Mouse (Mus musculus): ENCODE results near the gene Tbc1d2. TPM values are rescaled to one million over a fixed set of nuclear protein-coding genes. Genes with fewer than 3 reads are reported as not detected.
"Not testable (repeated sequence)": the region's sequence is repeated elsewhere in the genome, so short reads cannot be mapped to it uniquely, and the experiment has no call there.

The Tbc1d2 gene
- polyA plus RNA-seq, 1 experiment from 2014 or later = 3.0 TPM

- not testable (repeated sequence) for H3K9me3 ChIP-seq (replicated peaks); ATAC-seq (replicated peaks; ENCODE audit: low FRiP score); H3K4me2 ChIP-seq; H3K27ac ChIP-seq; H3K9ac ChIP-seq; H3K27me3 ChIP-seq; H3K36me3 ChIP-seq; H3K4me1 ChIP-seq; H3K4me3 ChIP-seq (replicated peaks)
- 92% methylated on average over 10 of the region's 10 CpGs for WGBS
Observed at GRCm38 (mm10) chr4:46637250-46637649, 12.8 kb downstream of the Tbc1d2 start.

GRCm38 (mm10) chr4:46635702-46636430, 14.1 kb downstream of the Tbc1d2 start:
- Histone ChIP-seq H3K9me3 (replicated peaks) (no peaks in the 10 kb centered on the region), H3K4me1 (no peaks in the 10 kb centered on the region), H3K4me3 (replicated peaks) (no peak overlapping the region), H3K27ac (no peak overlapping the region), H3K4me2 (no peak overlapping the region), H3K27me3 (no peaks in the 10 kb centered on the region), H3K9ac (no peak overlapping the region), H3K36me3 (no peaks in the 10 kb centered on the region)
- WGBS = 81% methylated on average over 16 of the region's 16 CpGs
- no peak for ATAC-seq (replicated peaks; ENCODE audit: low FRiP score)

- no peaks in the 10 kb centered on the region for H3K9me3 ChIP-seq (replicated peaks)
- H3K4me2 ChIP-seq = no peak overlapping the region
- no peaks in the 10 kb centered on the region for H3K36me3 ChIP-seq
- no peak overlapping the region for H3K27ac ChIP-seq
- peaks cover 10% of the 10 kb centered on the region for H3K4me1 ChIP-seq
- H3K9ac ChIP-seq = no peak overlapping the region
- H3K27me3 ChIP-seq = no peaks in the 10 kb centered on the region
- 54% methylated on average over 6 of the region's 6 CpGs for WGBS
- no peak overlapping the region for H3K4me3 ChIP-seq (replicated peaks)
- ATAC-seq (replicated peaks; ENCODE audit: low FRiP score) = no peak
Observed at GRCm38 (mm10) chr4:46634881-46635280, 15.1 kb downstream of the Tbc1d2 start.

GRCm38 (mm10) chr4:46633565-46633964, 16.4 kb downstream of the Tbc1d2 start:
- not testable (repeated sequence) for H3K27me3 ChIP-seq; H3K9ac ChIP-seq; H3K4me2 ChIP-seq; H3K9me3 ChIP-seq (replicated peaks); H3K4me3 ChIP-seq (replicated peaks); H3K27ac ChIP-seq; H3K36me3 ChIP-seq; ATAC-seq (replicated peaks; ENCODE audit: low FRiP score)
- H3K4me1 ChIP-seq = peaks cover 23% of the 10 kb centered on the region
- 62% methylated on average over 6 of the region's 6 CpGs for WGBS

- Histone ChIP-seq H3K27ac (no peak overlapping the region), H3K4me3 (replicated peaks) (no peak overlapping the region), H3K4me1 (peaks cover 32% of the 10 kb centered on the region), H3K27me3 (no peaks in the 10 kb centered on the region), H3K9me3 (replicated peaks) (no peaks in the 10 kb centered on the region), H3K36me3 (no peaks in the 10 kb centered on the region), H3K4me2 (no peak overlapping the region), H3K9ac (no peak overlapping the region)
- no peak for ATAC-seq (replicated peaks; ENCODE audit: low FRiP score)
- WGBS = 61% methylated on average over 2 of the region's 2 CpGs
Observed at GRCm38 (mm10) chr4:46632465-46632864, 17.5 kb downstream of the Tbc1d2 start.

GRCm38 (mm10) chr4:46630390-46630789, 19.6 kb downstream of the Tbc1d2 start:
- no peak overlapping the region for H3K9ac ChIP-seq
- H3K4me2 ChIP-seq = no peak overlapping the region
- 0 out of 2 replicates have a peak, but pooled peaks have one; percentile 9 for ATAC-seq (replicated peaks; ENCODE audit: low FRiP score)
- no peaks in the 10 kb centered on the region for H3K36me3 ChIP-seq
- H3K9me3 ChIP-seq (replicated peaks) = no peaks in the 10 kb centered on the region
- 51% methylated on average over 9 of the region's 9 CpGs for WGBS
- no peak overlapping the region for H3K27ac ChIP-seq
- no peak overlapping the region for H3K4me3 ChIP-seq (replicated peaks)
- no peaks in the 10 kb centered on the region for H3K27me3 ChIP-seq
- peaks cover 32% of the 10 kb centered on the region for H3K4me1 ChIP-seq

- 19% methylated on average over 9 of the region's 9 CpGs for WGBS
- H3K9me3 ChIP-seq (replicated peaks) = no peaks in the 10 kb centered on the region
- peak; percentile 49; the same call in 1 of the 2 replicates for ATAC-seq (replicated peaks; ENCODE audit: low FRiP score)
- H3K4me2 ChIP-seq = peak overlapping the region; percentile 37
- H3K36me3 ChIP-seq = no peaks in the 10 kb centered on the region
- no peaks in the 10 kb centered on the region for H3K27me3 ChIP-seq
- 0 out of 2 replicates have a peak overlapping the region, but pooled peaks have one; percentile 37 for H3K27ac ChIP-seq
- H3K4me3 ChIP-seq (replicated peaks) = no peak overlapping the region
- H3K9ac ChIP-seq = no peak overlapping the region
- H3K4me1 ChIP-seq = peaks cover 32% of the 10 kb centered on the region
Observed at GRCm38 (mm10) chr4:46628873-46629272, 21.1 kb downstream of the Tbc1d2 start.

- peak overlapping the region; percentile 1; the same call in 1 of the 2 replicates for H3K27ac ChIP-seq
- no peak overlapping the region for H3K9ac ChIP-seq
- no peak overlapping the region for H3K4me2 ChIP-seq
- H3K27me3 ChIP-seq = no peaks in the 10 kb centered on the region
- H3K4me1 ChIP-seq = peaks cover 32% of the 10 kb centered on the region
- H3K36me3 ChIP-seq = no peaks in the 10 kb centered on the region
- no peaks in the 10 kb centered on the region for H3K9me3 ChIP-seq (replicated peaks)
- H3K4me3 ChIP-seq (replicated peaks) = no peak overlapping the region
- 86% methylated on average over 11 of the region's 11 CpGs for WGBS
- no peak for ATAC-seq (replicated peaks; ENCODE audit: low FRiP score)
Observed at GRCm38 (mm10) chr4:46628081-46628480, 21.9 kb downstream of the Tbc1d2 start.

GRCm38 (mm10) chr4:46625101-46625500, 24.9 kb downstream of the Tbc1d2 start:
- 72% methylated on average over 10 of the region's 10 CpGs for WGBS
- no peak for ATAC-seq (replicated peaks; ENCODE audit: low FRiP score)
- no peaks in the 10 kb centered on the region for H3K36me3 ChIP-seq

GRCm38 (mm10) chr4:46623007-46623406, 27.0 kb downstream of the Tbc1d2 start:
- H3K9me3 ChIP-seq (replicated peaks) = no peaks in the 10 kb centered on the region
- 85% methylated on average over 5 of the region's 5 CpGs for WGBS
- ATAC-seq (replicated peaks; ENCODE audit: low FRiP score) = no peak
- H3K27ac ChIP-seq = no peak overlapping the region
- no peak overlapping the region for H3K4me3 ChIP-seq (replicated peaks)
- no peaks in the 10 kb centered on the region for H3K36me3 ChIP-seq
- H3K27me3 ChIP-seq = peaks cover 20% of the 10 kb centered on the region; the same call in 1 of the 2 replicates
- peaks cover 9% of the 10 kb centered on the region for H3K4me1 ChIP-seq
- H3K9ac ChIP-seq = no peak overlapping the region
- H3K4me2 ChIP-seq = no peak overlapping the region

More at GRCm38 (mm10) chr4:46625101-46625500, 24.9 kb downstream of the Tbc1d2 start:
- Histone ChIP-seq H3K27ac (no peak overlapping the region), H3K9me3 (replicated peaks) (no peaks in the 10 kb centered on the region), H3K27me3 (peaks cover 11% of the 10 kb centered on the region; the same call in 1 of the 2 replicates), H3K4me3 (replicated peaks) (no peak overlapping the region), H3K4me2 (no peak overlapping the region), H3K9ac (no peak overlapping the region), H3K4me1 (peaks cover 29% of the 10 kb centered on the region)

- H3K36me3 ChIP-seq = no peaks in the 10 kb centered on the region
- WGBS = 83% methylated on average over 8 of the region's 8 CpGs
- H3K27ac ChIP-seq = no peak overlapping the region
- peaks cover 5% of the 10 kb centered on the region for H3K4me1 ChIP-seq
- no peak overlapping the region for H3K4me3 ChIP-seq (replicated peaks)
- H3K9ac ChIP-seq = no peak overlapping the region
- no peaks in the 10 kb centered on the region for H3K9me3 ChIP-seq (replicated peaks)
- peaks cover 22% of the 10 kb centered on the region for H3K27me3 ChIP-seq
- H3K4me2 ChIP-seq = no peak overlapping the region
- no peak for ATAC-seq (replicated peaks; ENCODE audit: low FRiP score)
Observed at GRCm38 (mm10) chr4:46620946-46621345, 29.1 kb downstream of the Tbc1d2 start.

GRCm38 (mm10) chr4:46620330-46620729, 29.7 kb downstream of the Tbc1d2 start:
- H3K27ac ChIP-seq = no peak overlapping the region
- no peak overlapping the region for H3K9ac ChIP-seq
- H3K27me3 ChIP-seq = peaks cover 22% of the 10 kb centered on the region
- H3K9me3 ChIP-seq (replicated peaks) = no peaks in the 10 kb centered on the region
- peak overlapping the region; percentile 41 for H3K4me2 ChIP-seq
- no peaks in the 10 kb centered on the region for H3K36me3 ChIP-seq
- 13% methylated on average over 23 of the region's 23 CpGs for WGBS
- peaks cover 5% of the 10 kb centered on the region for H3K4me1 ChIP-seq
- no peak; the same call in 1 of the 2 replicates for ATAC-seq (replicated peaks; ENCODE audit: low FRiP score)
- no peak overlapping the region for H3K4me3 ChIP-seq (replicated peaks)

All from kidney, embryonic 15.5 days (tissue).